Mouse (Mus musculus) hematopoietic stem cell, adult 5-6 weeks (primary cell): ENCODE results near the gene Arid3a. TPM values are rescaled to one million over a fixed set of nuclear protein-coding genes. Genes with fewer than 3 reads are reported as not detected.

ENCODE experiments used
- ATAC-seq, 2 experiments: fragments of 125-278 bp in 1 of 2; replicated peaks in 1 of 2; 2 replicates each; pipeline ENCODE4 v1.8.0; 2016 to 2017; ENCODE audit warnings: inconsistent platforms in 2 of 2, mild to moderate bottlenecking in 2 of 2, moderate number of reproducible peaks in 2 of 2, low read depth in 1 of 2, moderate TSS enrichment in 1 of 2; ENCODE audit not compliant: low FRiP score in 2 of 2, poor library complexity in 2 of 2, severe bottlenecking in 2 of 2, insufficient read depth in 1 of 2, low TSS enrichment in 1 of 2
- total RNA-seq: library from RNA; stranded (forward); fragments of 172-1452, 232-1000 nt; gene quantifications from 2 replicates; pipeline ENCODE4 v1.2.3, GENCODE M21; 2017

The Arid3a gene
- total RNA-seq, 1 experiment from 2014 or later = 7.6 TPM

DNA sequence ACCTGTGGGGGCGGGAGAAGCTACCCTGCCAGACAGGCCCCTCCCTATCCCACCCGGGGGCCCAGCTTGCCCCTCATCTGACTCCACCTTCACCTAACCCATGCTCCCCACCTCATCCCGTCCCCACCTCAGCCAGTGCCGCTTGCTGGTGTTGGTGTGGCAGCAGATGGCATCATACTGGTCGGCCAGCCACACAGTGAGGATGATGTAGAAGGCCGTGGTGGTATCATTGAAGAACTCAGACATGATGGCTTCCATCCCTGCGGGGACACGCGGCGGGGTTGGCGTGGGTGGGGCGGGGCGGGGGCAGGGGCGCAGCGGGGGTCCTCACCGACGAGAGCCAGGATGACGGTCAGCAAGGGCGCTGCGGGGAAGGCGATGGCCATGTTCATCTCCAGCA lies 51.2 kb downstream of the Arid3a start:
- ATAC-seq = no peak

DNA sequence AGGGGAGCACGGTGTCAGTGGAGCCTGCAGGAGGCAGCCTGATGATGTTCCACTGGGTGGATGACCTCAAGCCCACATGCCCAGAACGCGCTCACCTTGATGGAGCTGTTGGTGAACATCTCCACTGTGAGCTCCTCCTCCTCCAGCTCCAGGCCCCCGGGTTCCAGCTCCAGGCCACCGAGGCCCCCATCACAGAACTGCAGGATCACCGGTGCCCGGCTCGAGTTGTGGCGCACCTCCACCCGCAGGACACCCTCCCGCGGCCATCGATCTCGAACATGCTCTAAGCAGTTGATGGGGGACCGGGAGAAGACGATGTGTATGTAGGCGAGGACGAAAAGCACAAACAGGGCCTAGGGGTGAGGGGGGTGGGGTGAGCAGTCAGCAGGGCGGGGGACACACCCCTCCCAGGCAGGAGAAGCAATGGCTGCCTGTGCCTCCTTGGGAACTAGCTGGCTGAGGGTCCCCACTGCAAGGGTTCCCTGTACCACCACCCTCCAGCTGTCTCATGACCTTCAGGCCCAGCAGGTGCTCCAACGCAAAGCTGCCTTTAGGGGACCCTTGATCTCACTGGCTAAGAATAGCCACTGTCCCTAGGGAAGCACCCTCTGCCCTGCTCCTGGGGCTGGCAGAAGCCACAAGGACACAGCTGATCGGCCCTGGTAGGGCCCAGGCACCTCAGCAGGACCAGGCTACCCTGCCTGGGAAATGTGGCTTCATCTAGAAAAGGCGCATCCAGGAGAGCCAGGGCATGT lies 52.7 kb downstream of the Arid3a start:
- no peak for ATAC-seq

DNA sequence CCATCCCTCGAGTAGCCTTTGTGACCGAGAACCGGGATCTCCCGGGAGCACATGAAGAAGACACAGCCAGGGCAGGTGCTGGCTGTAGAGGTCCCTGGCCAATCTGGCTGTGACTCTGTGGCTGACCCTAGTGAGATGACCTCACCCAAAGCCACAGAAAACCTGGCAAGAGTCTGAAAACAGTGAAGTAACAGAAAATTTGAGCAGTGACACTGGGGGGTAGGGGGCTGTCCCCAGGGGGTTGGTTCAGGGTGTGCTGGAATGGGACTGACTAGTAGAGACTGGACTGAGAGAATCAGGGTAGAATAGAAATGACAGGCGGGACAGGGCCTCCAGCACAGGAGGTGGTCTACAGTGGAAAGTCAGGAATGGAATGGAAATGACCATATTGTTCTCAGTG lies 56.4 kb downstream of the Arid3a start:
- ATAC-seq = no peak

GRCm38 (mm10) chr10:79983670-79984069 lies 56.8 kb downstream of the Arid3a start:
- no peak for ATAC-seq

DNA sequence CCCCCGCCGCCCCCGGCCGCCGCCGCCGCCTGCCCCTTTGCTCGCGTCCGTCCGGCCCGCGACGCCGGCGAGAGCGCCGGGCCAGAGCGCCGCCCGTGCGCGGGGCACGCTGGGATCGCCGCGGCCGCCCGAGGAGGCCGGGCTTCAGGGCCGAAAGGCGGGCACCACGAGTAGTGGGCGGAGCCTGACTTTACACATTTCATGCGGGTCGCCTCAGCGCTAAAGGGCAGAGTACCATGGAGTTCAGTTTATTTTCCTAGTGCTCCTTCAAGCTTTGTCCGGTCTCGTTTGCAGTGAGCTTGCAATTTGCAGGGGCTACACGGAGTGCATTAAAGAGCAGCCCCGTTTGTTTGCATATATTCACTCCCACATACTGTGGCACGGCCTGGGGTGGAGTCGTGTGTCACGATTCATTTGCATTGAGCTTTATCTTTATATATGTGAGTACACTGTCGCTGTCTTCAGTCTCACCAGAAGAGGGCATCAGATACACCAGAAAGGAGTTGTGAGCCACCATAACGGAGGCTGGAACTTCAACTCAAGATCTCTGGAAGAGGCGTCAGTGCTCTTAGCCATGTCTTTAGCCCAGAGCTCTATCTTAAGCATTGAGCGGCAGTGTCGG lies 57.5 kb downstream of the Arid3a start, which contains the start of gene Tmem259:
Gene Tmem259, minus strand, starts transcription at position 136 of the 622 bp plus-strand sequence.
- peak; percentile 36 to 40 for ATAC-seq

DNA sequence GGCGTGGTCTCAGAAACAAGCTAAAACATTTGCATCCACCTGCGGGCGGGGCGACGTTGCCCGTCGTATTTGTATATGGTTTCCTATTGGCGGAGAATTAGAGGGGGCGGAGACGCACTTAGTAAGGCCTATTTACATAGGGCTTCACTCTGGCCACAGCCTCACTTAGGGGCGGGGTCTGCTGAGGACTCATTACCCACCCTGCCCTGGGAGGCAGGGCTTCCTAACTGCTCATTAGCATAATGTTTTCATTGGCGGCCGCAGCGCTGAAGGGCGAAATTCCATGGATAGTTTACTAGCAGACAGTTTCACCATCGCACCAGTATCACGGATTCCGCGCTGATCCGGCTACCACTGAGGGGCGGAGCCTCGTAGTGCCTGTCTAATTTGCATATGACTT lies 58.0 kb downstream of the Arid3a start:
- ATAC-seq = peak; percentile 76 to 82

- ATAC-seq = peak in 1 of 2 experiments; percentile 10; a peak in 1 of 4 replicates
Observed at GRCm38 (mm10) chr10:79985334-79986231, 58.7 kb downstream of the Arid3a start.

DNA sequence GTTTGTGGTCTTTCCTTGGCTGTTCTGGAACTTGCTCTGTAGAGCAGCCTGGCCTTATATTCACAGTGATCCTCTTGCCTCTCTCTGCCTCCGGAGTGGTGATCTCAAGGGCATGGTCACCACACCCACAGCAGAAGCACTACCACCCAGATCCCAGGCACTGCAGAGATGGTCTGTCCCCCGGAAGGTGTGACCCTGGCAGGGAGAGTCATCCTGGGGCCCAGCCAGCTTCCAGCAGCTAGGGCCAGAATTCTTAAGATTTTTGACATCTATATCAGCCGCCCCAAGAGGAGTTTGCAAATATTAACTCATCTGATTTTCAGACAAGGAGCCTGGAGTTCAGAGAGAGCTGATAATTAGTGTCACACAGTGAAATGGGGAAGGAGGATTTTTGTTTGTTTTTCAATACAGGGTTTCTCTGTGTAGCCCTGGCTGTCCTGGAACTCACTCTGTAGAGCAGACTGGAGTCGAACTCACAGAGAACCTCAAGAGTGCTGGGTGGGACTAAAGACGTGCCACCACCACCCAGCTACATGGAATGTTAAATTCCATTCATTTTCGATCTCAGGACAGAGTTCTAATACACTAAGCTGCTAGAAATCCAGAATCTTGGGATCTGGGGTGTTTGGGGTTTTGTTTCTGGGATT lies 59.5 kb downstream of the Arid3a start:
- ATAC-seq = no peak

DNA sequence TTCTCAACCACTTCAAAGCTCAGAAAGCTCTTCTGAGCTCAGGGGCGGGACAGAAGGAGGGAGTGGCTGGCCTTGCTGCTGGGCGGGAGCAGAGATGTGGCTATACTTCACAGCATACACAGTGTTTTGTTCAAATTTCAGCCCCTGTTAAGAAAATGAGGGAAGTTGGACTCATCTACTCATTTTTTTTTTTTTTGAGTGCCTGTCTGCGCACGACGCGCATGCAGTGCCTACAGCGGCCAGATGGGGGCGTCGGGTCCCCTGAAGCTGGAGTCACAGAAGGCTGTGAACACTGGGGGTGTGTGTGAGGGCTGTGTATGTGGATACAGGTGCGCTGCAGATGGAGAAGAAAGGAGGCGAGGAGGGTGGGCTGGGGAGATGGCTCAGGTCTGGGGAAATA lies 60.1 kb downstream of the Arid3a start:
- ATAC-seq = peak; percentile 35 to 51

GRCm38 (mm10) chr10:79987771-79988505 lies 61.1 kb downstream of the Arid3a start:
- ATAC-seq = no peak

- ATAC-seq = no peak
Observed at GRCm38 (mm10) chr10:79988506-79989271, 61.8 kb downstream of the Arid3a start, which contains the start of gene Cnn2. TSS of gene Cnn2 (plus strand) at chr10:79988584.

DNA sequence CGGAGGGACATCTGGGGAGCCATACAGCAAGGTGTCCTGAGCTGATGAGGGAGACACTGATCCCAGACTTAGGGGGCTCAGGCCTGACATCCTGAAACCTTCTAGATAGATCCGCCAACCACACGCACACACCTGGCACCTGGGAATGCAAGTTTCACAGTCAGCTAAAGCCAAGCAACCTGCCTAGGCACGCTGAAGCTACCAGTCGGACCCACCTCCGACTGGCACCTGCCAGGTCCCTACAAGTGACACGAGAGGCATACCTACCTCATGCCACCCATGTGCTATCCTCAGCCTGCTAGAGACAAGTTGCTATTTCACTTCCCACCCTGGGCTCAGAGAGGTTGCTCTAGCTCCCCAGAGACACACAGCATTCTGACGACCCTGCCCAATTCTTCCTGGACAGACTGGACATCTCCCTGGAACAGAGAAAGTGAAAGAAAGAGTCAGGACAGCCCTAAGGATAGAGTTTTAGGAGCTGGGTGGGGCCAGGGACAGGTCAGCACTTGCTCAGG lies 62.5 kb downstream of the Arid3a start:
- ATAC-seq = no peak

DNA sequence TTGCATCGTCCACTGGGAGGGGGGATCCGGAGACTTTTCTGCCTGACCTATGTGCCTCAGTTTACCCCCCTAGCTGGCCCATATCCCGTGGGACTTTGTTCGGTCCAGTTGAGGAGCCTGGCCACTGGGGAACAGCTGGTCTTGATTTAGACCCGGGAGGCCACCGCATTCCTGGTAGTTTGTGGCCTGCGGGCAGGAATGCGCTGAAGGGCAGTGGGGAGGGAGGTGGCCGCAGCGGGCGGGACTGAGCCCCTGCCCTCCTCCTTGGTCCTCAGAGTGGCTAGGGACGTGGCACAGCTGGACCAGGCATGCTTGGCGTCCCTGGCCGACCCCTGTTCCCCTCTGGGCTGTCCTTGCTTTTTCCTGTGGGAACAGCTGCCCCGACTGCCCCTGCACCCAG lies 63.0 kb downstream of the Arid3a start:
- ATAC-seq = no peak

DNA sequence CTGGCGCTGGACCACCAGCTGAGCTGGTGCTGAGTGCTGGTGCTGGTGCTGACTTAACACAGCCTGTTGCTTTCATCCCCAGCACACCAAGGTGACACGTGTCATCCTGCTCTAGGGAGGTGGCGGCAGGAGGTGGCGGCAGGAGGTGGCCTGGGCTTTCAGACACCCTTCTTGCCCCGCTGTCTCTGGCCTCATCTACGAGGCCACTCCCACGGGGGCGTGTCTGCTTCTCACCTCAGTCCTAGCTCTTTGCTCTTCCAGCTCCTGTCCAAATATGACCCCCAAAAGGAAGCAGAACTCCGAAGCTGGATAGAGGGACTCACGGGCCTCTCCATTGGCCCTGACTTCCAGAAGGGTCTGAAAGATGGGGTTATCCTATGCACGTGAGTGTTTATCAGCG lies 64.3 kb downstream of the Arid3a start:
- no peak for ATAC-seq

DNA sequence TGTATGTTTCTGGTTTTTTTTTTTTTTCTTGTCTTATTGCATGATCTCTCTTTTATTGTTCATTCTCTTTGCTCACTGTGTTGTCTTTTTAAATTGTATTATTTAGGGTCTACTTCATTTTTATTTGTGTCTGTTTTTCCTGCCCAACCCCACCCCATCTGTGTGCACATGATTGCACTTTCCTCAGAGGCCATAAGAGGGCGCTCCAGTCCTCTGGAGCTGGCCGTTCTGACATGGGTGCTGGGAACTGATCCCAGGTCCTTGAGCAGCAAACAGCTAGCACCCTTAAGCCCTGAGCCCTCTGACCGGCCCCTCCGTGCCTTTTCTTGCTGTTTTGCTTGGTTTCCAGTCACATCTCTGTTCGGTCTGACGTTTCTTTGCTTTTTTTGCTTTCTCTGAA lies 64.7 kb downstream of the Arid3a start:
- no peak for ATAC-seq
